Mouse (Mus musculus) bone marrow macrophage, adult 2 months (primary cell): ENCODE measurements at regions not wholly inside any gene's neighbourhood (a gene's known extent, or its start where the extent isn't known, plus 50 kb on each side); places are given as distances from the start of the nearest gene placed in this dataset.

ENCODE experiments used
- H3K27ac ChIP-seq: 2 replicates; pipeline ENCODE4 v1.5.1; 2012; ENCODE audit warnings: low read depth, low read length; ENCODE audit not compliant: insufficient read depth
- H3K4me1 ChIP-seq: 2 replicates; pipeline ENCODE4 v1.6.1; 2012; ENCODE audit warnings: low read length; ENCODE audit not compliant: control insufficient read depth, insufficient read depth
- H3K4me3 ChIP-seq: 2 replicates; pipeline ENCODE4 v1.5.1; 2012; ENCODE audit warnings: mild to moderate bottlenecking, low read length, moderate library complexity; ENCODE audit not compliant: insufficient read depth
- CTCF ChIP-seq: IDR thresholded peaks from 2 replicates; pipeline ENCODE4 v1.5.1; 2012; ENCODE audit warnings: low read depth, mild to moderate bottlenecking, low read length, moderate library complexity
- POLR2A ChIP-seq: IDR thresholded peaks from 2 replicates; pipeline ENCODE4 v1.6.1; 2012; ENCODE audit warnings: mild to moderate bottlenecking, low read depth, low read length, borderline replicate concordance

- Histone ChIP-seq H3K4me1 (no peaks in the 10 kb centered on the region), H3K4me3 (no peak overlapping the region), H3K27ac (no peak overlapping the region)
- TF ChIP-seq CTCF: no peak
- no peak for TF ChIP-seq POLR2A
These were observed 449.8 kb upstream of the Ptger4 start for GRCm38 (mm10) chr15:5693810-5694209.

DNA sequence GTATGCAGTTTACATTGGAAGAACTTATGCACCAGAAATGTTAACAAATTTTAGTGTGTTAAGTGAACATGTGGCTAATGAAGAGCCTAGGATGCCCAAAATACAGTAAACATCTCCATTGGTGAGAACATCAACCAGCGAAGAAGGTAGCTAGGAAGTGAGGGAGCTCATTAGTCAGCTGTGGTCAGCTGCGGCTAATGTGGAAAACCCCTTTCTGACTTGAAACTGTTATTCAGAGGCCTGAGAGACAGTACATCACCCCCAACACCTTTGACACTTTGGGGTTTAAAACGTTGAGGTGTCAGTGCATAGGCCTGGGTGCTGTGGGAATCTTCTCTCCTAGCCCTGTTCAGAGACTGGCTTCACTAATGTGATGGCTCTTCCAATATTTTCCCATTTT, 451.0 kb upstream of the Ptger4 start:
- no peak for TF ChIP-seq POLR2A
- TF ChIP-seq CTCF: no peak
- Histone ChIP-seq H3K4me1 (no peaks in the 10 kb centered on the region), H3K27ac (no peak overlapping the region), H3K4me3 (no peak overlapping the region)

DNA sequence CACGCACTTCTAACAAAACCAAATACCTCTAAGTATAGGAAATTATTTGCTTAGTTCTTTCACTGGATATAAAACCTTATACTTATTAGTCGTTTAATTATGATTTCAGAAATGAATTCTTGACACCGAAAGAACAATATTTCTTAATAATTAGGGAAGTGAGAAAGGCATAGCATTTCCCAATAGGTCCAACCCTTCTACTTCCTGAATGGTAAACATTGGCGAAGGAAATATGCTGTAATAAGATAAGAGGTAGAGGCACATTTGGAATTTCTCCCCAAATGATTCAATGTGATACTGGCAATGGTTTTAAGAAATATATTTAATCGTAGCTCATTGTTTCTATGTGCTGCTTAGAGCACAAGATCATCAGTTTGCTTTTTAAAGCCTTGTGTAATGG, 464.5 kb upstream of the Ptger4 start:
- no peak for TF ChIP-seq CTCF
- no peak for TF ChIP-seq POLR2A
- Histone ChIP-seq H3K4me1 (peaks cover 6% of the 10 kb centered on the region), H3K27ac (no peak overlapping the region), H3K4me3 (no peak overlapping the region)

GRCm38 (mm10) chr15:5740658-5741057, 496.7 kb upstream of the Ptger4 start:
- no peak overlapping the region for H3K4me3 ChIP-seq
- TF ChIP-seq POLR2A (no peak), CTCF (no peak)
- H3K4me1 ChIP-seq: no peaks in the 10 kb centered on the region
- H3K27ac ChIP-seq: no peak overlapping the region

DNA sequence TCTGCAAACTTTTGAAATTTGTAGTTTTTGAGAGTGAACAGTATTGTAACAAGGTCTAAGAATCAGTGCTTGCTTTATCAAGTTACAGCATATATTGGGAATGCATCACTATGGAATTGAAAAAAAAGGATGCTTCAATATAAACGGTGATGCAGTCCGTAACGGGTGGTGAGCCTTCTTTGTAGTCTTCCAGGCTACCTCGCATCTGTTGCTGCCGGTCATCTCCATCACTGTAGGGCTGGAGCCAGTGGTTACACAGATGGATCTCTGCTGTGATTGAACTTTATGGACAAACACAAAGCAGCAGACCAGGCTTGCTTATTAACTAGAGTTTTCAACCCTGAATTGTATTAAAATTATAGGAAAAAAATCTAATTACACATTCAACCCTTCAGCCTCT, 499.9 kb upstream of the Ptger4 start:
- no peaks in the 10 kb centered on the region for H3K4me1 ChIP-seq
- TF ChIP-seq CTCF: no peak
- H3K27ac ChIP-seq: no peak overlapping the region
- no peak overlapping the region for H3K4me3 ChIP-seq

GRCm38 (mm10) chr15:5758690-5759089, 514.7 kb upstream of the Ptger4 start:
- Histone ChIP-seq H3K4me3 (no peak overlapping the region), H3K4me1 (no peaks in the 10 kb centered on the region)
- TF ChIP-seq CTCF (no peak), POLR2A (no peak)

DNA sequence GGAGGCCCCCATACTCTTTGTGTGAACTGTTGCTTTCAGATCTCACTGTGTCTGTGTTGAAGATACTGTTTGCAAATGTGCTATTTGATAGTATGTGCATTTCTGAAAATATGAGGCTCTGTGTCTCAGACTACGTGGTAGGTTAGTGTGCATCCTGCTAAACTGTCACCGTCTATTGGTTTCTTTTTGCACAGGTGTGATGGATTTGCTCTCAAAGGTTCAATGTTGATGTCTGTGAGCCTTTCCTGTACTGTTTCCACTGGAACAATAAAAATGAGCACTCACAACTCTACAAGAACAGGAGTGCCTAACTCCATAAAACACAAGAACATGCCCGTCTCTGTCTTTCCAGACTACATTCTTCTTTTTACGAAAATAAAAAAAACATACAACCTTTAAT, 518.2 kb upstream of the Ptger4 start:
- no peak overlapping the region for H3K4me3 ChIP-seq
- H3K27ac ChIP-seq: no peak overlapping the region
- TF ChIP-seq CTCF (no peak), POLR2A (no peak)
- H3K4me1 ChIP-seq: no peaks in the 10 kb centered on the region

More at GRCm38 (mm10) chr15:5758690-5759089, 514.7 kb upstream of the Ptger4 start:
- no peak overlapping the region for H3K27ac ChIP-seq

DNA sequence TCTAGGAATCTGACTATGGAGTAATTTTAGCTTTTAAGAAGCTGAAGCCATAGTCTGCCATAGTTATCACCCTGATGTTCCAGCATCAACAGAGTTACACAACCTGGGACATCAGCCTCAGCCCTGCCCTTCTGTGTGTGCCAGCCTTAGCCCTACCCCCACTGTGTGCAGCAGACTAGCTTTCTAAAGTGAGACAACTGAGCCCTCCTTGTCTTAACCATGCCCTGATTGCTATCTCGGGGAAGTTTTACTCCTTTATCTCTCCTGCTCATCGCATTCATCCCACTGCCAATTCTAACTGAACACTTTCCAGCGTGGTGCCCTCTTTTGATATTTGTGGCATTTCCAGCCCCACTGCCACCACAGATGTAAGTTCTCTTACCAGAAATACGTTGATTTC, 522.5 kb upstream of the Dab2 start:
- Histone ChIP-seq H3K4me3 (no peak overlapping the region), H3K4me1 (no peaks in the 10 kb centered on the region)

GRCm38 (mm10) chr15:5799917-5800316, 499.7 kb upstream of the Dab2 start:
- H3K4me3 ChIP-seq: no peak overlapping the region
- no peak overlapping the region for H3K27ac ChIP-seq
- no peaks in the 10 kb centered on the region for H3K4me1 ChIP-seq
- no peak for TF ChIP-seq POLR2A

More for the DNA sequence above, 522.5 kb upstream of the Dab2 start:
- H3K27ac ChIP-seq: no peak overlapping the region
- TF ChIP-seq CTCF (no peak), POLR2A (no peak)

GRCm38 (mm10) chr15:5811154-5811732, 488.3 kb upstream of the Dab2 start:
- H3K4me1 ChIP-seq: peaks cover 4% of the 10 kb centered on the region; the same call in 1 of the 2 replicates
- H3K4me3 ChIP-seq: no peak overlapping the region
- no peak for TF ChIP-seq POLR2A
- no peak for TF ChIP-seq CTCF
- no peak overlapping the region for H3K27ac ChIP-seq

DNA sequence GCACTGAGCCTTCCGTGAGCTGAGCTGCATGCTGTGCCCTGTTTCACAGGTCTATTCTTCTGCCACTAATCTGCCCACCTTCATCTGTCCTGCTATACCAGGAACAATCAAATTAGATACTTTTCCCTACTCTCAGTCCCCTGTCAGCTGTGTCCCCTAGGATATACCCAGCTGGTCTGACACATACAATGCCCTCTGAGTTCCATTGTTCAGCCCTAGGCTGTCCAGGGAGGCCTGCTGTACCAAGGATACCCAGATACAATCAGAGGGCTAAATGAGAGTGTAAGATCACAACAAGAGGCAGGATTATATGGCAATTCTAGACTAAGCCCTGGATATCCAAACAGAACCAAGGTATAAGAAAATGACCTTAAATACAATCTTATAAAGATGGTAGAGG, 487.6 kb upstream of the Dab2 start:
- Histone ChIP-seq H3K4me1 (peaks cover 3% of the 10 kb centered on the region; the same call in 1 of the 2 replicates), H3K27ac (no peak overlapping the region), H3K4me3 (no peak overlapping the region)
- TF ChIP-seq CTCF (no peak), POLR2A (no peak)
